Mouse (Mus musculus): ENCODE measurements around the gene Arvcf. TPM values are rescaled to one million over a fixed set of nuclear protein-coding genes. Genes with fewer than 3 reads are reported as not detected.

Arvcf gene
- polyA plus RNA-seq, 1 experiment from 2014 or later, result 13.8 TPM

GRCm38 (mm10) chr16:18452361-18452862, 104.4 kb downstream of the Arvcf start:
- 88% methylated on average over 8 of the region's 8 CpGs for WGBS
- H3K36me3 ChIP-seq (ENCODE audit: control insufficient read depth, insufficient read depth, low read length), result peaks cover 18% of the 10 kb centered on the region

DNA sequence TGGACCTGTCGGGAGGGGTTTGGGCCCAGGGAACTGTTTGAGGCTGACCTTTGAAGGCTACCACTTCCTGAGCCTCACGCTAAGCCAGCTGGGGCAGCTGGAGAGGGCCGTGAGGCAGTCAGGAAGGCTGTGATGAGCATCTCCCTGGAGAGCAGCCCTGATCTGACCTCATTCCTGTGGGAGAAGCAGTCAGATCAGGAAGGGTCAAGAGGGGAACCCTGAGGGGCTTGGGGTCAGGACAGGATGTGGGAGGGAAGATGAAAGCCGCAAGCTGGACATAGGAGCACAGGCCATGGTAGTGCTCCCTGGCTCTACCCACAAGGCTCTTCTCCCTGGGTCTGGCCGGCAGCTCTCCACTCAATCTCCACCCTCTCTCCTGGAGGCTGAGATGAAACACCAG, 105.9 kb downstream of the Arvcf start:
- Histone ChIP-seq H3K27ac (ENCODE audit: low read depth, low read length) (no peak overlapping the region), H3K4me3 (ENCODE audit: low read depth, low read length) (no peak overlapping the region), H3K4me1 (replicated peaks; ENCODE audit: control insufficient read depth, insufficient read depth, low read length) (peaks cover 7% of the 10 kb centered on the region), H3K27me3 (replicated peaks; ENCODE audit: control insufficient read depth, insufficient read depth, low read length) (no peaks in the 10 kb centered on the region), H3K9ac (ENCODE audit: low read depth, low read length) (no peak overlapping the region), H3K4me2 (no peak overlapping the region), H3K36me3 (ENCODE audit: control insufficient read depth, insufficient read depth, low read length) (peaks cover 24% of the 10 kb centered on the region), H3K9me3 (ENCODE audit: control insufficient read depth, low read length) (no peaks in the 10 kb centered on the region)
- DNase-seq (ENCODE audit: low spot score), result no peak
- WGBS, result 50% methylated on average over 5 of the region's 5 CpGs
- ATAC-seq (replicated peaks; ENCODE audit: low FRiP score), result no peak

More at GRCm38 (mm10) chr16:18452361-18452862, 104.4 kb downstream of the Arvcf start:
- Histone ChIP-seq H3K27me3 (replicated peaks; ENCODE audit: control insufficient read depth, insufficient read depth, low read length) (no peaks in the 10 kb centered on the region), H3K27ac (ENCODE audit: low read depth, low read length) (no peak overlapping the region), H3K4me2 (no peak overlapping the region), H3K9me3 (ENCODE audit: control insufficient read depth, low read length) (no peaks in the 10 kb centered on the region), H3K9ac (ENCODE audit: low read depth, low read length) (no peak overlapping the region), H3K4me3 (ENCODE audit: low read depth, low read length) (no peak overlapping the region), H3K4me1 (replicated peaks; ENCODE audit: control insufficient read depth, insufficient read depth, low read length) (no peaks in the 10 kb centered on the region)
- DNase-seq (ENCODE audit: low spot score) (no peak), ATAC-seq (replicated peaks; ENCODE audit: low FRiP score) (no peak)

DNA sequence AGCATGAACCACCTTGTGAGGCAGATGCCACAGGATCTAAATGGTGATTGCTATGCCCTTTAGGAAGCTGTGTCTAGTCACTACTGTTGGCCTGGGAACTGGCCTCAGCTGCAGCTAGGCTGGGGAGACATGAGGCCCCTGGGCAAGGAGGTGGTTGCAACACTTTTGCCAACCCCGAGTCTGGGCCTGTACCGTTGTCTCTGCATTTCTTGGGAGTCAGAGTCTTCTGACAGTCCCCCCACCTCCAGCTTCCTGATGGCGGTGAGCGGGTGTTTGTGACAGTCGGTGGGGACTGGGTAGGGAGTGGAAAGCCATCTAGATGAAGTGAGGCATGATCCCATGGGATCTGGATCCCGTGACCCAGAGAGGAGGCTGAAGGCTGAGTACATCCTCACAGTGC, 107.4 kb downstream of the Arvcf start:
- no peak overlapping the region for H3K9ac ChIP-seq (ENCODE audit: low read depth, low read length)
- no peaks in the 10 kb centered on the region for H3K27me3 ChIP-seq (replicated peaks; ENCODE audit: control insufficient read depth, insufficient read depth, low read length)
- H3K9me3 ChIP-seq (ENCODE audit: control insufficient read depth, low read length), result no peaks in the 10 kb centered on the region
- peaks cover 26% of the 10 kb centered on the region for H3K36me3 ChIP-seq (ENCODE audit: control insufficient read depth, insufficient read depth, low read length)
- DNase-seq (ENCODE audit: low spot score), result no peak
- WGBS, result 87% methylated on average over 6 of the region's 6 CpGs
- H3K4me2 ChIP-seq, result no peak overlapping the region
- H3K4me3 ChIP-seq (ENCODE audit: low read depth, low read length), result no peak overlapping the region
- peaks cover 23% of the 10 kb centered on the region for H3K4me1 ChIP-seq (replicated peaks; ENCODE audit: control insufficient read depth, insufficient read depth, low read length)
- no peak for ATAC-seq (replicated peaks; ENCODE audit: low FRiP score)
- no peak overlapping the region for H3K27ac ChIP-seq (ENCODE audit: low read depth, low read length)

MicroRNAs encoded within 50 kb of the gene (microRNA counts, 519-probe panel; counts per million panel counts)
- microRNA mmu-miR-185, result 5,051 counts per million, percentile 43 among the panel's probes with 10 or more counts

Small RNAs within 50 kb of the gene (microRNA-seq; reads per million reads assigned to microRNA genes)
- not detected for gene Gm26219 (ENCODE audit: borderline number of aligned reads)
- 1,176 reads per million, percentile 74 among the genes with 10 or more reads in this experiment for gene Mir185 (ENCODE audit: borderline number of aligned reads)

Other genes with a start within 250 kb of the Arvcf start
- gene Rtn4r, start 220.5 kb upstream of the Arvcf start, polyA plus RNA-seq (2014; fragmentation: Nextera tagmentation; extraction: Ambion mirVana), result 0.96 and 1.1 TPM in 2 replicates
- gene Ccdc188, start 130.3 kb upstream of the Arvcf start, polyA plus RNA-seq (2014; fragmentation: Nextera tagmentation; extraction: Ambion mirVana), result not detected in 2 replicates
- 7.7 and 7.8 TPM in 2 replicates for gene Zdhhc8, start 113.0 kb upstream of the Arvcf start, polyA plus RNA-seq (2014; fragmentation: Nextera tagmentation; extraction: Ambion mirVana)
- 127 and 130 TPM in 2 replicates for gene Trmt2a, start 99.5 kb upstream of the Arvcf start, polyA plus RNA-seq (2014; fragmentation: Nextera tagmentation; extraction: Ambion mirVana)
- gene Ranbp1, start 99.5 kb upstream of the Arvcf start, polyA plus RNA-seq (2014; fragmentation: Nextera tagmentation; extraction: Ambion mirVana), result 943 and 989 TPM in 2 replicates
- gene Gm49776, start 89.9 kb upstream of the Arvcf start, polyA plus RNA-seq (2014; fragmentation: Nextera tagmentation; extraction: Ambion mirVana), result 1.5 and 4.1 TPM in 2 replicates
- 29.0 and 30.8 TPM in 2 replicates for gene Dgcr8, start 58.9 kb upstream of the Arvcf start, polyA plus RNA-seq (2014; fragmentation: Nextera tagmentation; extraction: Ambion mirVana)
- gene Tango2, start 79 bp upstream of the Arvcf start, polyA plus RNA-seq (2014; fragmentation: Nextera tagmentation; extraction: Ambion mirVana), result 104 and 109 TPM in 2 replicates
- 83.7 and 91.8 TPM in 2 replicates for gene Txnrd2, start 78.2 kb downstream of the Arvcf start, polyA plus RNA-seq (2014; fragmentation: Nextera tagmentation; extraction: Ambion mirVana)
- 140 and 141 TPM in 2 replicates for gene Comt, start 78.7 kb downstream of the Arvcf start, polyA plus RNA-seq (2014; fragmentation: Nextera tagmentation; extraction: Ambion mirVana)
- gene Gnb1l, start 150.5 kb downstream of the Arvcf start, polyA plus RNA-seq (2014; fragmentation: Nextera tagmentation; extraction: Ambion mirVana), result 17.8 and 18.4 TPM in 2 replicates
- gene Rtl10, start 150.7 kb downstream of the Arvcf start, polyA plus RNA-seq (2014; fragmentation: Nextera tagmentation; extraction: Ambion mirVana), result 1.9 and 2.1 TPM in 2 replicates
- gene Tbx1, start 242.5 kb downstream of the Arvcf start, polyA plus RNA-seq (2014; fragmentation: Nextera tagmentation; extraction: Ambion mirVana), result 0.17 and 0.43 TPM in 2 replicates

All from liver, embryonic 11.5 days (tissue).